Mouse (Mus musculus) small intestine, adult 2 months (tissue): ENCODE measurements around the gene Prkar2b. TPM values are rescaled to one million over a fixed set of nuclear protein-coding genes. Genes with fewer than 3 reads are reported as not detected.

Experiments used
- H3K27ac ChIP-seq: fragments of 200-500 bp; 2 replicates; pipeline ENCODE4 v1.5.1; 2012; ENCODE audit warnings: low read depth, low read length, control low read depth, inconsistent platforms; ENCODE audit not compliant: insufficient read depth
- H3K27me3 ChIP-seq: fragments of 200-500 bp; 2 replicates; pipeline ENCODE4 v1.6.1; 2012; ENCODE audit warnings: mild to moderate bottlenecking, moderate library complexity, low read length, inconsistent platforms; ENCODE audit not compliant: control insufficient read depth, insufficient read depth
- H3K36me3 ChIP-seq: fragments of 200-500 bp; 2 replicates; pipeline ENCODE4 v1.6.1; 2012; ENCODE audit warnings: mild to moderate bottlenecking, low read length, control low read depth, inconsistent platforms; ENCODE audit not compliant: control insufficient read depth, insufficient read depth
- H3K4me1 ChIP-seq: fragments of 200-500 bp; 2 replicates; pipeline ENCODE4 v1.6.1; 2012; ENCODE audit warnings: low read length, inconsistent platforms, mixed read lengths; ENCODE audit not compliant: control insufficient read depth, insufficient read depth, insufficient read length
- H3K4me3 ChIP-seq: fragments of 200-500 bp; 2 replicates; pipeline ENCODE4 v1.5.1; 2012; ENCODE audit warnings: low read depth, mild to moderate bottlenecking, control low read depth, inconsistent platforms, low read length, moderate library complexity
- CTCF ChIP-seq: fragments of 200-500 bp; IDR thresholded peaks from 2 replicates; pipeline ENCODE4 v1.5.1; 2012; ENCODE audit warnings: low read depth, mild to moderate bottlenecking, control low read depth, inconsistent platforms, low read length, moderate library complexity, mixed read lengths; ENCODE audit not compliant: insufficient replicate concordance, insufficient read length; ENCODE audit errors: extremely low read depth
- POLR2A ChIP-seq: fragments of 200-500 bp; IDR thresholded peaks from 2 replicates; pipeline ENCODE4 v1.6.1; 2012; ENCODE audit warnings: low read depth, mild to moderate bottlenecking, control low read depth, inconsistent platforms, low read length, moderate library complexity
- WGBS: fragments of 180-500 bp; shearing (Covaris S2); methylation state at CpG from one replicate; pipeline ENCODE4 v1.1.7; 2018; 5-methylcytosine and 5-hydroxymethylcytosine counted together
- polyA plus RNA-seq: library from polyadenylated mRNA; depleted of rRNA; stranded (reverse); fragments of >200 nt; gene quantifications from 2 replicates; pipeline ENCODE4 v1.2.3, GENCODE M21; 2012

Prkar2b gene
- polyA plus RNA-seq, 1 experiment, result 1.4 TPM

GRCm38 (mm10) chr12:31949193-31949741, 111.8 kb downstream of the Prkar2b start:
- 1% methylated on average over 57 of the region's 58 CpGs for WGBS
- Histone ChIP-seq H3K4me1 (peaks cover 3% of the 10 kb centered on the region; the same call in 1 of the 2 replicates), H3K27ac (peak overlapping the region; percentile 88), H3K27me3 (no peaks in the 10 kb centered on the region), H3K4me3 (peak overlapping the region; percentile 88), H3K36me3 (no peaks in the 10 kb centered on the region)
- TF ChIP-seq POLR2A (peak; percentile 19; the same call in 1 of the 2 replicates), CTCF (peak; percentile 38; the same call in 1 of the 2 replicates)

- TF ChIP-seq POLR2A (no peak), CTCF (no peak)
- Histone ChIP-seq H3K36me3 (peaks cover 4% of the 10 kb centered on the region), H3K27me3 (no peaks in the 10 kb centered on the region), H3K4me1 (peaks cover 3% of the 10 kb centered on the region; the same call in 1 of the 2 replicates), H3K4me3 (no peak overlapping the region), H3K27ac (peak overlapping the region; percentile 88)
- 18% methylated on average over 7 of the region's 7 CpGs for WGBS
Observed at GRCm38 (mm10) chr12:31948101-31949000, 112.7 kb downstream of the Prkar2b start.

- Histone ChIP-seq H3K27ac (no peak overlapping the region), H3K36me3 (peaks cover 13% of the 10 kb centered on the region), H3K4me3 (no peak overlapping the region), H3K4me1 (peaks cover 3% of the 10 kb centered on the region; the same call in 1 of the 2 replicates), H3K27me3 (no peaks in the 10 kb centered on the region)
- WGBS, result 89% methylated on average over 5 of the region's 5 CpGs
- peak; percentile 29; the same call in 1 of the 2 replicates for TF ChIP-seq CTCF
- no peak for TF ChIP-seq POLR2A
Observed at GRCm38 (mm10) chr12:31947476-31947875, 113.6 kb downstream of the Prkar2b start.

GRCm38 (mm10) chr12:31944405-31944804, 116.7 kb downstream of the Prkar2b start:
- WGBS, result 90% methylated on average over 2 of the region's 2 CpGs

GRCm38 (mm10) chr12:31943020-31943654, 118.0 kb downstream of the Prkar2b start:
- peaks cover 43% of the 10 kb centered on the region for H3K36me3 ChIP-seq
- TF ChIP-seq POLR2A, result no peak
- TF ChIP-seq CTCF, result no peak

More at GRCm38 (mm10) chr12:31944405-31944804, 116.7 kb downstream of the Prkar2b start:
- Histone ChIP-seq H3K4me3 (no peak overlapping the region), H3K36me3 (peaks cover 32% of the 10 kb centered on the region), H3K27ac (no peak overlapping the region), H3K4me1 (peaks cover 3% of the 10 kb centered on the region; the same call in 1 of the 2 replicates), H3K27me3 (no peaks in the 10 kb centered on the region)
- no peak for TF ChIP-seq POLR2A
- no peak for TF ChIP-seq CTCF

GRCm38 (mm10) chr12:31939026-31939425, 122.1 kb downstream of the Prkar2b start:
- Histone ChIP-seq H3K27ac (no peak overlapping the region), H3K4me3 (no peak overlapping the region), H3K27me3 (no peaks in the 10 kb centered on the region), H3K36me3 (peaks cover 66% of the 10 kb centered on the region), H3K4me1 (peaks cover 2% of the 10 kb centered on the region; the same call in 1 of the 2 replicates)
- no peak for TF ChIP-seq CTCF

More at GRCm38 (mm10) chr12:31943020-31943654, 118.0 kb downstream of the Prkar2b start:
- no peak overlapping the region for H3K27ac ChIP-seq
- peaks cover 5% of the 10 kb centered on the region; the same call in 1 of the 2 replicates for H3K4me1 ChIP-seq
- no peak overlapping the region for H3K4me3 ChIP-seq
- 84% methylated on average over 4 of the region's 4 CpGs for WGBS
- no peaks in the 10 kb centered on the region for H3K27me3 ChIP-seq
